Mouse (Mus musculus): Measurements from ENCODE around the gene Kmt5c. TPM values are rescaled to one million over a fixed set of nuclear protein-coding genes. Genes with fewer than 3 reads are reported as not detected.

Kmt5c gene
- polyA plus RNA-seq, 1 experiment = 224 TPM

- Histone ChIP-seq H3K27me3 (ENCODE audit: control insufficient read depth, insufficient read depth, low read length) (no peaks in the 10 kb centered on the region; the same call in 1 of the 2 replicates), H3K4me1 (replicated peaks; ENCODE audit: control insufficient read depth, insufficient read depth, low read length) (peaks cover 19% of the 10 kb centered on the region), H3K27ac (ENCODE audit: control insufficient read depth, insufficient read depth, low read length) (no peak overlapping the region), H3K4me3 (ENCODE audit: control insufficient read depth, insufficient read depth, low read length) (peak overlapping the region; percentile 94), H3K36me3 (ENCODE audit: control insufficient read depth, insufficient read depth, low read length) (peaks cover 43% of the 10 kb centered on the region)
- 47% methylated on average over 4 of the region's 4 CpGs for WGBS
- TF ChIP-seq CTCF (IDR thresholded peaks at IDR 0.05; ENCODE audit: borderline replicate concordance, control insufficient read depth, extremely low read depth, insufficient read depth, low read length, poor library complexity) (no peak), POLR2A (IDR thresholded peaks at IDR 0.05; ENCODE audit: control insufficient read depth, extremely low read depth, insufficient read depth, low read length, poor library complexity) (no peak)
- no peak for DNase-seq
Observed at GRCm38 (mm10) chr7:4793674-4794073, 53.8 kb downstream of the Kmt5c start.

DNA sequence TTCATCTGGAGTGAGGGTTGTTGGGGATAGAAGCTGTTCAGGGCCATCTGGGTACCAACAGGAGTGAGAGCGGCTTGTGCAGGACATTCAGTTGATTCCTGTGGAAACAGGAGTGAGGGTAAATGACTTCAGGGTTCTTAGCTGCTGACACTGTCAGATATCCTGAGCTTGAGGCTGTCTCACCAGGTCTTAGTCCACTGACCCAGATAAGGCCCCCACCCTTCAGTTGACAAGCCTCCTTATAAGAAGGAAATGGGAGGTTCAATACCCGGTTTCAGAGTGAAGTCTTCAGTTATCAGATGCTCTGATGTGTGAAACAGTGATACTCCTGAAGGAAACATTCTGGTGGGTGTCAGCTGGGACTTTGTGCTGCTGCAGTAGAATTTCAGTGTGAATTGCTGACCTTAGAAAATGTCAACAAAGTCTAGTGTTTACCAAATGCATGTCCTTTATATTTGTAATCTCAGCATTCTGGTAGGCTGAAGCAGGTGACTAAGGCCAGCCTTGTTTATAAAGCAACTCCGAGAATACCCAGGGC, 54.8 kb downstream of the Kmt5c start:
- H3K36me3 ChIP-seq (ENCODE audit: control insufficient read depth, insufficient read depth, low read length) = peaks cover 43% of the 10 kb centered on the region
- no peak for DNase-seq
- TF ChIP-seq POLR2A (IDR thresholded peaks at IDR 0.05; ENCODE audit: control insufficient read depth, extremely low read depth, insufficient read depth, low read length, poor library complexity) (no peak), CTCF (IDR thresholded peaks at IDR 0.05; ENCODE audit: borderline replicate concordance, control insufficient read depth, extremely low read depth, insufficient read depth, low read length, poor library complexity) (no peak)
- no peak overlapping the region for H3K27ac ChIP-seq (ENCODE audit: control insufficient read depth, insufficient read depth, low read length)
- H3K27me3 ChIP-seq (ENCODE audit: control insufficient read depth, insufficient read depth, low read length) = no peaks in the 10 kb centered on the region; the same call in 1 of the 2 replicates
- peaks cover 10% of the 10 kb centered on the region for H3K4me1 ChIP-seq (replicated peaks; ENCODE audit: control insufficient read depth, insufficient read depth, low read length)
- WGBS = 68% methylated on average over 3 of the region's 3 CpGs
- no peak overlapping the region for H3K4me3 ChIP-seq (ENCODE audit: control insufficient read depth, insufficient read depth, low read length)

DNA sequence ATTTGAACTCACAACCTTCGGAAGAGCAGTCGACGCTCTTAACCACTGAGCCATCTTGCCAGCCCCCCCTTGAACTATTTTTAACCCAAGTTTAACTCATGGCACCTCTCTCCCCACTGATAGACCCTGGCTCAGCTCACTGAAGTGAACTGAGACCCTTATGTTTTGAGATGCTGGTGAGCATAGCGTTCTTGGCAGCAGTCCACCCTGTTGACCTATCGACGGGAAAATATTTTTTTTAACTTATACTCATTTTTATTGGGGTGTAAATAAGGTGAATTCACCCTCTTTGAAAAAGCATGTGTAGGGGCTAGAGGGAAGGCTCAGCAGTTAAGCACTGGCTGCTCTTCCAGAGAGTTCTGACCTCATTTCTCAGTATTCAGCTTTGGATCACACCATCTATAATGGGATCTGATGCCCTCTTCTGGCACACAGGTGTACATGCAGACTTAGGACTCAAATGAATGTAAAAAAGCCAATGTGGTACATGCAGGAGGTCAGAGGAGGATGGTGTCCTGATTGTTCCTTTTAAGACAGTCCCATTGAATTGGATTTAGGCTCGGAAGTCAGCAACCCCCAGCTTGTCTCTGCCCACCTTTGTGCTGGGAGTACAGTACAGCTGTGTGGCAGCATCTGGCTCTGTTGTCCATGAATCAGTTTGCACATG, 56.0 kb downstream of the Kmt5c start:
- Histone ChIP-seq H3K27ac (ENCODE audit: control insufficient read depth, insufficient read depth, low read length) (no peak overlapping the region), H3K36me3 (ENCODE audit: control insufficient read depth, insufficient read depth, low read length) (peaks cover 43% of the 10 kb centered on the region), H3K4me1 (replicated peaks; ENCODE audit: control insufficient read depth, insufficient read depth, low read length) (peaks cover 8% of the 10 kb centered on the region), H3K4me3 (ENCODE audit: control insufficient read depth, insufficient read depth, low read length) (no peak overlapping the region), H3K27me3 (ENCODE audit: control insufficient read depth, insufficient read depth, low read length) (no peaks in the 10 kb centered on the region)
- 86% methylated on average over 7 of the region's 7 CpGs for WGBS
- no peak for TF ChIP-seq CTCF (IDR thresholded peaks at IDR 0.05; ENCODE audit: borderline replicate concordance, control insufficient read depth, extremely low read depth, insufficient read depth, low read length, poor library complexity)
- no peak for TF ChIP-seq POLR2A (IDR thresholded peaks at IDR 0.05; ENCODE audit: control insufficient read depth, extremely low read depth, insufficient read depth, low read length, poor library complexity)
- peak; percentile 18 for DNase-seq

Other genes starting within 250 kb of the Kmt5c start
- gene Ppp1r12c, start 238.4 kb upstream of the Kmt5c start, polyA plus RNA-seq (2012; rRNA removed) = 136 and 162 TPM in 2 replicates
- gene Tnnt1, start 223.7 kb upstream of the Kmt5c start, polyA plus RNA-seq (2012; rRNA removed) = 1.8 TPM in 2 replicates
- gene Tnni3, start 215.9 kb upstream of the Kmt5c start, polyA plus RNA-seq (2012; rRNA removed) = 79.0 and 1,187 TPM in 2 replicates
- 8.3 and 9.8 TPM in 2 replicates for gene Dnaaf3, start 207.7 kb upstream of the Kmt5c start, polyA plus RNA-seq (2012; rRNA removed)
- gene Syt5, start 192.6 kb upstream of the Kmt5c start, polyA plus RNA-seq (2012; rRNA removed) = 0.39 and 0.54 TPM in 2 replicates
- 0.11 and 0.15 TPM in 2 replicates for gene Ptprh, start 136.1 kb upstream of the Kmt5c start, polyA plus RNA-seq (2012; rRNA removed)
- gene Tmem86b, start 108.7 kb upstream of the Kmt5c start, polyA plus RNA-seq (2012; rRNA removed) = 103 and 113 TPM in 2 replicates
- 419 and 475 TPM in 2 replicates for gene Ppp6r1, start 81.1 kb upstream of the Kmt5c start, polyA plus RNA-seq (2012; rRNA removed)
- gene Hspbp1, start 55.0 kb upstream of the Kmt5c start, polyA plus RNA-seq (2012; rRNA removed) = 53.0 and 55.4 TPM in 2 replicates
- 0.71 and 0.84 TPM in 2 replicates for gene Brsk1, start 49.5 kb upstream of the Kmt5c start, polyA plus RNA-seq (2012; rRNA removed)
- 2.2 and 3.7 TPM in 2 replicates for gene Tmem150b, start 14.9 kb upstream of the Kmt5c start, polyA plus RNA-seq (2012; rRNA removed)
- gene Cox6b2, start 13.0 kb downstream of the Kmt5c start, polyA plus RNA-seq (2012; rRNA removed) = 36.6 and 47.7 TPM in 2 replicates
- 0.11 TPM in 1 of 2 replicates, not detected in the other for gene Fam71e2, start 31.2 kb downstream of the Kmt5c start, polyA plus RNA-seq (2012; rRNA removed)
- gene Il11, start 42.7 kb downstream of the Kmt5c start, polyA plus RNA-seq (2012; rRNA removed) = 0.13 and 0.32 TPM in 2 replicates
- not detected in 2 replicates for gene Tmem190, start 42.8 kb downstream of the Kmt5c start, polyA plus RNA-seq (2012; rRNA removed)
- 18.1 and 23.5 TPM in 2 replicates for gene Tmem238, start 49.5 kb downstream of the Kmt5c start, polyA plus RNA-seq (2012; rRNA removed)
- 367 and 512 TPM in 2 replicates for gene Rpl28, start 52.8 kb downstream of the Kmt5c start, polyA plus RNA-seq (2012; rRNA removed)
- 970 and 1,071 TPM in 2 replicates for gene Ube2s, start 72.5 kb downstream of the Kmt5c start, polyA plus RNA-seq (2012; rRNA removed)
- 0.48 and 0.74 TPM in 2 replicates for gene Shisa7, start 104.6 kb downstream of the Kmt5c start, polyA plus RNA-seq (2012; rRNA removed)
- gene Isoc2b, start 130.1 kb downstream of the Kmt5c start, polyA plus RNA-seq (2012; rRNA removed) = 21.8 and 23.6 TPM in 2 replicates
- gene Isoc2a, start 137.0 kb downstream of the Kmt5c start, polyA plus RNA-seq (2012; rRNA removed) = 20.3 and 20.5 TPM in 2 replicates
- 0.15 and 0.17 TPM in 2 replicates for gene Gm36210, start 166.4 kb downstream of the Kmt5c start, polyA plus RNA-seq (2012; rRNA removed)
- gene Zfp628, start 175.1 kb downstream of the Kmt5c start, polyA plus RNA-seq (2012; rRNA removed) = 40.2 and 51.2 TPM in 2 replicates
- gene Nat14, start 181.9 kb downstream of the Kmt5c start, polyA plus RNA-seq (2012; rRNA removed) = 4.4 and 5.9 TPM in 2 replicates
- 1.0 and 1.1 TPM in 2 replicates for gene Ssc5d, start 185.7 kb downstream of the Kmt5c start, polyA plus RNA-seq (2012; rRNA removed)
- 1.5 and 5.4 TPM in 2 replicates for gene Sbk2, start 224.3 kb downstream of the Kmt5c start, polyA plus RNA-seq (2012; rRNA removed)
- gene Sbk3, start 231.1 kb downstream of the Kmt5c start, polyA plus RNA-seq (2012; rRNA removed) = 0.36 and 3.7 TPM in 2 replicates

All from thymus, adult 2 months (tissue).